Mouse (Mus musculus) cerebellum, adult 9-11 months (tissue): Measurements from ENCODE around the gene Myo1g.

ENCODE experiments used
- DNase-seq: peaks from one replicate; pipeline ENCODE4 v3.0.0; 2022

Myo1g gene

GRCm38 (mm10) chr11:6487496-6487895, 33.3 kb downstream of the Myo1g start:
- no peak for DNase-seq

- DNase-seq = no peak
Observed at GRCm38 (mm10) chr11:6486916-6487315, 33.8 kb downstream of the Myo1g start.

- DNase-seq = no peak
Observed at GRCm38 (mm10) chr11:6484244-6484959, 36.4 kb downstream of the Myo1g start.

- no peak for DNase-seq
Observed at GRCm38 (mm10) chr11:6483103-6483502, 37.7 kb downstream of the Myo1g start.

- DNase-seq = peak; percentile 91
Observed at GRCm38 (mm10) chr11:6481669-6482185, 39.0 kb downstream of the Myo1g start.

- no peak for DNase-seq
Observed at GRCm38 (mm10) chr11:6480681-6481405, 39.9 kb downstream of the Myo1g start.

- peak; percentile 90 for DNase-seq
Observed at GRCm38 (mm10) chr11:6480191-6480590, 40.6 kb downstream of the Myo1g start.

GRCm38 (mm10) chr11:6479231-6479630, 41.5 kb downstream of the Myo1g start:
- peak; percentile 44 for DNase-seq

GRCm38 (mm10) chr11:6477350-6477749, 43.4 kb downstream of the Myo1g start:
- no peak for DNase-seq

GRCm38 (mm10) chr11:6476876-6477275, 43.9 kb downstream of the Myo1g start:
- DNase-seq = no peak

- DNase-seq = peak; percentile 92
Observed at GRCm38 (mm10) chr11:6475867-6476484, 44.8 kb downstream of the Myo1g start, which contains the start of gene Purb. Gene Purb (minus strand): TSS chr11:6475917.

- DNase-seq = peak; percentile 70
Observed at GRCm38 (mm10) chr11:6474874-6475731, 45.7 kb downstream of the Myo1g start.

GRCm38 (mm10) chr11:6474381-6474780, 46.4 kb downstream of the Myo1g start:
- DNase-seq = no peak

- no peak for DNase-seq
Observed at GRCm38 (mm10) chr11:6472076-6472475, 48.7 kb downstream of the Myo1g start.

GRCm38 (mm10) chr11:6471493-6471892, 49.3 kb downstream of the Myo1g start:
- DNase-seq = no peak

GRCm38 (mm10) chr11:6471054-6471453, 49.7 kb downstream of the Myo1g start:
- DNase-seq = no peak

- DNase-seq = no peak
Observed at GRCm38 (mm10) chr11:6468541-6468940, 52.2 kb downstream of the Myo1g start.

GRCm38 (mm10) chr11:6465122-6465521, 55.6 kb downstream of the Myo1g start:
- peak; percentile 63 for DNase-seq

GRCm38 (mm10) chr11:6463159-6463837, 57.5 kb downstream of the Myo1g start:
- DNase-seq = no peak
